20 mouse cellular contexts compared by ENCODE assay signal in the genomic region with DNA sequence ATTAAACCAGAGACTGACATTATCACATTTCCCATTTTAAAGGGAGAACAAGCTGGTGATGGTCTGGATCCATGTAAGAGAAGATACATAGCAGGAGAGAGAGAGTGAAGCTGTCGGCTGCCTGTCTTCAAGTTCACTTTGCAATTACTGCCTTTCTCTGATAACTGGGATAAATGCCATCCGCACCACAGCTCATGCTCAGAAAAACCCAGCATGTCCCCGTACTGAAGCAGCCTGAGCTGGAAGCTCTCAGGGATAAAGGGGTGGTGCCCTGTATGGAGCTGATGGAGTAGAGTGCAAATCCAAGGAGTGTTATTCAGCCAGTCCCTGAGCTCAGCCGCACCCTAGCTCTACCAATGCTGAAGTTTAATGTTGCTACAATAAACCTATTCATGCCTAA.
DNase-seq lines count a peak whose midpoint lies in the region; ATAC-seq lines count a peak whose summit lies in the region.
"Had no signal": no experiment of that assay in that cellular context is flagged by ENCODE, and none has a peak within 500 bp of the region (broad histone marks: within the 10 kb centered on the region; RNA-seq: fewer than 3 reads in every experiment).

No protein-coding gene starts in this region.

- no peak overlapping the region for H3K4me2 ChIP-seq in midbrain, embryonic 11.5 days
- H3K4me2 ChIP-seq in midbrain, embryonic 13.5 days (replicated peaks), result no peak overlapping the region
- H3K4me2 ChIP-seq: embryonic facial prominence, embryonic 13.5 days; forebrain, embryonic 12.5 days; heart, embryonic 12.5 days; hindbrain, embryonic 14.5 days; intestine, embryonic 15.5 days had no signal

- no peak overlapping the region for H3K4me3 ChIP-seq in midbrain, embryonic 11.5 days (ENCODE audit: low read depth, low read length)
- H3K4me3 ChIP-seq in midbrain, embryonic 13.5 days (replicated peaks), result no peak overlapping the region
- H3K4me3 ChIP-seq: embryonic facial prominence, embryonic 13.5 days; forebrain, embryonic 12.5 days; heart, embryonic 12.5 days; hindbrain, embryonic 10.5 days; intestine, embryonic 15.5 days had no signal

- H3K36me3 ChIP-seq in midbrain, embryonic 11.5 days (ENCODE audit: control insufficient read depth, insufficient read depth, low read length), result no peaks in the 10 kb centered on the region
- H3K36me3 ChIP-seq in midbrain, embryonic 13.5 days, result no peaks in the 10 kb centered on the region
- H3K36me3 ChIP-seq: embryonic facial prominence, embryonic 13.5 days; forebrain, embryonic 12.5 days; G1E; heart, embryonic 12.5 days; hindbrain, embryonic 10.5 days; intestine, embryonic 15.5 days had no signal

- ATAC-seq in midbrain, embryonic 11.5 days (ENCODE audit: low FRiP score), result no peak
- ATAC-seq in midbrain, embryonic 13.5 days, result no peak
- ATAC-seq: CD4-positive, CD25-positive, alpha-beta regulatory T cell, adult 4 months; forebrain, postnatal 0 days; intestine, embryonic 15.5 days had no signal

- DNase-seq in cerebellum, adult 11-12 months, result peak; percentile 12
- DNase-seq in cerebellum, postnatal 4 days (ENCODE audit: low spot score in 2 of 2), result no peak
- DNase-seq in midbrain, embryonic 11.5 days (ENCODE audit: low spot score, missing footprints), result peak; percentile 56
- DNase-seq in cerebellum, postnatal 25 days, result peak; percentile 47 to 48
- DNase-seq in adrenal gland, adult 18-20 months (ENCODE audit: low spot score in 2 of 2), result no peak
- no peak for DNase-seq in thymus, adult 18-20 months
- DNase-seq: adrenal gland, postnatal 10 days; B cell, adult 2 months; forebrain, postnatal 0 days; gastrocnemius, postnatal 25 days; kidney, adult 2 months had no signal

- no peaks in the 10 kb centered on the region for H3K4me1 ChIP-seq in midbrain, embryonic 11.5 days (ENCODE audit: control insufficient read depth, insufficient read depth, low read length)
- no peaks in the 10 kb centered on the region for H3K4me1 ChIP-seq in midbrain, embryonic 13.5 days (replicated peaks)
- H3K4me1 ChIP-seq: embryonic facial prominence, embryonic 13.5 days; forebrain, embryonic 12.5 days; heart, embryonic 12.5 days; hindbrain, embryonic 10.5 days; intestine, embryonic 15.5 days had no signal

- no peaks in the 10 kb centered on the region for H3K9me3 ChIP-seq in midbrain, embryonic 11.5 days (ENCODE audit: control insufficient read depth, low read length)
- H3K9me3 ChIP-seq in midbrain, embryonic 13.5 days, result no peaks in the 10 kb centered on the region
- H3K9me3 ChIP-seq: embryonic facial prominence, embryonic 13.5 days; forebrain, embryonic 12.5 days; heart, embryonic 12.5 days; hindbrain, embryonic 10.5 days; intestine, embryonic 15.5 days had no signal

- 83% methylated on average over 4 of the region's 4 CpGs for WGBS in midbrain, embryonic 11.5 days
- 78% methylated on average over 4 of the region's 4 CpGs for WGBS in midbrain, embryonic 13.5 days

- no peak overlapping the region for H3K27ac ChIP-seq in midbrain, embryonic 11.5 days (ENCODE audit: low read depth, low read length)
- H3K27ac ChIP-seq in midbrain, embryonic 13.5 days, result no peak overlapping the region
- H3K27ac ChIP-seq: embryonic facial prominence, embryonic 13.5 days; forebrain, embryonic 12.5 days; hindbrain, embryonic 10.5 days; hindbrain, embryonic 14.5 days; intestine, embryonic 15.5 days had no signal

- no peaks in the 10 kb centered on the region for H3K27me3 ChIP-seq in midbrain, embryonic 11.5 days (ENCODE audit: control insufficient read depth, insufficient read depth, low read length)
- no peaks in the 10 kb centered on the region for H3K27me3 ChIP-seq in midbrain, embryonic 13.5 days
- H3K27me3 ChIP-seq: embryonic facial prominence, embryonic 13.5 days; forebrain, embryonic 12.5 days; heart, embryonic 12.5 days; intestine, embryonic 15.5 days had no signal

- no peak overlapping the region for H3K9ac ChIP-seq in midbrain, embryonic 11.5 days (ENCODE audit: low read length)
- H3K9ac ChIP-seq in midbrain, embryonic 13.5 days (replicated peaks), result no peak overlapping the region
- H3K9ac ChIP-seq: embryonic facial prominence, embryonic 13.5 days; forebrain, embryonic 12.5 days; forebrain, postnatal 0 days; heart, embryonic 12.5 days; hindbrain, embryonic 14.5 days; intestine, embryonic 15.5 days had no signal

Comparison
In these comparisons a context has a peak if more than half of its experiments do, and no peak if none do; other contexts are left out.
1. DNase-seq: peak in cerebellum, adult 11-12 months (single experiment), midbrain, embryonic 11.5 days (single experiment) and cerebellum, postnatal 25 days (2 of 2); none in cerebellum, postnatal 4 days (0 of 2), adrenal gland, adult 18-20 months (0 of 2) and thymus, adult 18-20 months (0 of 2).